In the genomic region with DNA sequence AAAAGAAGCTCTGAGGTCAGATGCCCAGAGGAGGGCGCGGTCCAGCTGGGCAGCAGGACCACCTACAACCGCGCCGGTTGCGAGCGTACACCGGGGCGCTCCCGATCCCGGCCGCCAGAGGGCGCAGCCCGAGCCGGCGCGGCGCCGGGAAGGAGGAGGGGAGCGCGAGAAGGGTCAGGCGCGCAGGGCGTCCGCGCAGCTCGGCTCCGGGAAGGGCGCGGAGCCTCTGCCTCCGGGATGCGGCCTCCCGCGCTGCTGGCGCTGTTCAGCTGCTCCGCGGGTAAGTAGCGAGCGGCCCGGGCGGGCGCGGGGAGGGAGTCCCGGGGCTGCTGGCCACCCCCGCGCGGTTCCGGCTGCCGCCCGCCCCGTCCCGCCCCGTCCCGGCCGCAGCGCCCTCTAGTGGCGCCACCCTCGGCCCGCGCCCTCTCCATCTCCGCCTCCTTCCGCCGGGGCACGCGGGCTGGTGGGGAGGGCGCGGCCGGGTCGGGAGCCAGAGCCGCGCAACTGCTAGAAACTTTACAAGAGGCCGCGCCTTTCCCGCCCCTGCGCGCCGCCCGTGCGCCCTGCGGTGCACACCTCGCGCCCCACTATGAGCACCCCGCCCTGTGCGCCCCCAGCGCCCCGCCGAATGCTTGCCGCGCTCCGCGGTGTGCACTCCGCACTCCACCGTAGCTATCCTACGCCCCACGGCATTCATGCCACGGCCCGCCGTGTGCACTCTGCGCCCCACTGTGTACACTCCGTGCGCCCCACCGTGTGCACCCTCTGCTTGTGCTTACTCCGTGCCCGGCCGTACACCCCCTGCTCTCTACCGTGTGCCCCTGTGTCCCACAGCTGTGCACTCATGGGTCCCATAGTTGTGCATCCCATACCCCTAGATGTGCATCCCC, we compare ENCODE assay signal across 8 mouse cellular contexts. TPM values are rescaled to one million over a fixed set of nuclear protein-coding genes. Genes with fewer than 3 reads are reported as not detected.
A peak's percentile ranks its signal among the peaks of the same experiment; 100 is the strongest.
DNase-seq lines count a peak whose midpoint lies in the region; ATAC-seq and TF ChIP-seq lines count a peak whose summit lies in the region.

A gene (plus strand): TSS at position 131 of the 890 bp plus-strand sequence.

- H3K36me3 ChIP-seq in C2C12 (ENCODE audit: control insufficient read depth, insufficient read depth), result no peaks in the 10 kb centered on the region
- H3K36me3 ChIP-seq in heart, embryonic 12.5 days, result no peaks in the 10 kb centered on the region
- no peaks in the 10 kb centered on the region for H3K36me3 ChIP-seq in kidney, postnatal 0 days (ENCODE audit: insufficient read depth, low read length)
- no peaks in the 10 kb centered on the region for H3K36me3 ChIP-seq in liver, embryonic 11.5 days (ENCODE audit: control insufficient read depth, insufficient read depth, low read length)
- no peaks in the 10 kb centered on the region for H3K36me3 ChIP-seq in myocyte (ENCODE audit: control insufficient read depth, insufficient read depth)

- no peaks in the 10 kb centered on the region for H3K27me3 ChIP-seq in C2C12 (ENCODE audit: control insufficient read depth, insufficient read depth, insufficient read length)
- H3K27me3 ChIP-seq in heart, embryonic 12.5 days (replicated peaks), result no peaks in the 10 kb centered on the region; the same call in 1 of the 2 replicates
- no peaks in the 10 kb centered on the region for H3K27me3 ChIP-seq in kidney, postnatal 0 days (ENCODE audit: insufficient read depth, low read length)
- H3K27me3 ChIP-seq in liver, embryonic 11.5 days (replicated peaks; ENCODE audit: control insufficient read depth, insufficient read depth, low read length), result no peaks in the 10 kb centered on the region; the same call in 1 of the 2 replicates
- no peaks in the 10 kb centered on the region for H3K27me3 ChIP-seq in myocyte (ENCODE audit: control insufficient read depth, insufficient read depth, insufficient read length)

- under 1% methylated on average over 101 of the region's 106 CpGs for WGBS in heart, embryonic 12.5 days
- 1% methylated on average over 64 of the region's 106 CpGs for WGBS in kidney, postnatal 0 days
- WGBS in liver, embryonic 11.5 days, result under 1% methylated on average over 99 of the region's 106 CpGs

- H3K27ac ChIP-seq in brown adipose tissue, adult 24 weeks (replicated peaks; ENCODE audit: low read depth, low read length), result peak within 1 kb of the TSS; percentile 94
- H3K27ac ChIP-seq in heart, embryonic 12.5 days (ENCODE audit: poor library complexity, severe bottlenecking), result peak within 1 kb of the TSS; percentile 68
- peak within 1 kb of the TSS; percentile 88 for H3K27ac ChIP-seq in kidney, postnatal 0 days
- peak within 1 kb of the TSS; percentile 79 for H3K27ac ChIP-seq in liver, embryonic 11.5 days (ENCODE audit: low read depth, low read length)

- ATAC-seq in erythroid progenitor cell, adult 5-6 weeks (replicated peaks; ENCODE audit: low FRiP score, poor library complexity, severe bottlenecking), result peak; percentile 95
- ATAC-seq in heart, embryonic 12.5 days (ENCODE audit: insufficient number of reproducible peaks, low FRiP score), result peak; percentile 98
- peak; percentile 93 for ATAC-seq in kidney, postnatal 0 days (replicated peaks; ENCODE audit: low FRiP score, low read depth)
- ATAC-seq in liver, embryonic 11.5 days (replicated peaks; ENCODE audit: low FRiP score), result peak; percentile 98

- H3K79me3 ChIP-seq in C2C12 (ENCODE audit: low read depth), result no peaks in the 10 kb centered on the region

- peaks cover 2% of the 10 kb centered on the region; the same call in 1 of the 2 replicates for H3K4me1 ChIP-seq in brown adipose tissue, adult 24 weeks (ENCODE audit: control insufficient read depth, insufficient read depth, insufficient read length, low read length)
- H3K4me1 ChIP-seq in heart, embryonic 12.5 days (replicated peaks), result peaks cover 9% of the 10 kb centered on the region
- H3K4me1 ChIP-seq in kidney, postnatal 0 days (replicated peaks; ENCODE audit: insufficient read depth, low read length), result peaks cover 11% of the 10 kb centered on the region
- peaks cover 9% of the 10 kb centered on the region for H3K4me1 ChIP-seq in liver, embryonic 11.5 days (replicated peaks; ENCODE audit: control insufficient read depth, insufficient read depth, low read length)

- peak; percentile 97 for TF ChIP-seq CTCF in C2C12 (IDR thresholded peaks at IDR 0.05; ENCODE audit: control insufficient read depth, insufficient read depth, insufficient read length)
- TF ChIP-seq CTCF in kidney, postnatal 0 days (IDR thresholded peaks at IDR 0.05; ENCODE audit: low read depth), result peak; percentile 82

- peak; percentile 84 for DNase-seq in kidney, postnatal 0 days (ENCODE audit: low spot score)
- DNase-seq in liver, embryonic 11.5 days (ENCODE audit: low spot score), result peak; percentile 88
- peak; percentile 88 to 97 for DNase-seq in spleen, postnatal 4 days (ENCODE audit: low spot score in 2 of 2)

- H3K4me2 ChIP-seq in heart, embryonic 12.5 days, result peak within 1 kb of the TSS; percentile 94
- peak within 1 kb of the TSS; percentile 91 for H3K4me2 ChIP-seq in kidney, postnatal 0 days (ENCODE audit: low read length)
- peak within 1 kb of the TSS; percentile 99 for H3K4me2 ChIP-seq in liver, embryonic 11.5 days
- H3K4me2 ChIP-seq in myocyte (ENCODE audit: low read depth), result peak within 1 kb of the TSS; percentile 72

- peak; percentile 68 for TF ChIP-seq POLR2A in myocyte (IDR thresholded peaks at IDR 0.05; ENCODE audit: insufficient read length, low read depth)

- no peaks in the 10 kb centered on the region for H3K9me3 ChIP-seq in heart, embryonic 12.5 days (replicated peaks)
- no peaks in the 10 kb centered on the region for H3K9me3 ChIP-seq in kidney, postnatal 0 days (replicated peaks; ENCODE audit: low read length)
- no peaks in the 10 kb centered on the region for H3K9me3 ChIP-seq in liver, embryonic 11.5 days (ENCODE audit: control insufficient read depth, low read length)

- H3K79me2 ChIP-seq in C2C12 (ENCODE audit: control insufficient read depth, insufficient read depth) (no peaks in the 10 kb centered on the region), myocyte (ENCODE audit: control insufficient read depth, insufficient read depth) (no peaks in the 10 kb centered on the region)

- H3K9ac ChIP-seq in heart, embryonic 12.5 days, result peak within 1 kb of the TSS; percentile 94
- H3K9ac ChIP-seq in kidney, postnatal 0 days (ENCODE audit: low read depth, low read length), result peak within 1 kb of the TSS; percentile 86
- H3K9ac ChIP-seq in liver, embryonic 11.5 days (ENCODE audit: low read depth, low read length), result peak within 1 kb of the TSS; percentile 79

- peak within 1 kb of the TSS; percentile 41 for H3K4me3 ChIP-seq in C2C12 (ENCODE audit: insufficient read depth, poor library complexity, severe bottlenecking)
- H3K4me3 ChIP-seq in brown adipose tissue, adult 24 weeks (ENCODE audit: insufficient read depth, low read depth, low read length), result peak within 1 kb of the TSS; percentile 99
- H3K4me3 ChIP-seq in heart, embryonic 12.5 days, result peak within 1 kb of the TSS; percentile 85
- peak within 1 kb of the TSS; percentile 80 for H3K4me3 ChIP-seq in kidney, postnatal 0 days (replicated peaks; ENCODE audit: low read depth, low read length)
- H3K4me3 ChIP-seq in liver, embryonic 11.5 days (ENCODE audit: low read depth, low read length), result peak within 1 kb of the TSS; percentile 83
- peak within 1 kb of the TSS; percentile 22 for H3K4me3 ChIP-seq in myocyte

- peak within 1 kb of the TSS; percentile 81 for H3ac ChIP-seq in C2C12 (ENCODE audit: control insufficient read depth, insufficient read length, low read depth)
- H3ac ChIP-seq in myocyte (ENCODE audit: control insufficient read depth, insufficient read length), result peak within 1 kb of the TSS; percentile 55

TF ChIP-seq in C2C12, 6 proteins besides CTCF, POLR2A, EP300 and RAD21:
- no peak for TF ChIP-seq MAX (IDR thresholded peaks at IDR 0.05)
- TF ChIP-seq CEBPB (IDR thresholded peaks at IDR 0.05; ENCODE audit: low read depth), result no peak
- TF ChIP-seq MYOG (IDR thresholded peaks at IDR 0.05; ENCODE audit: control insufficient read depth, extremely low read depth, insufficient read length), result no peak
- no peak for TF ChIP-seq FOSL1 (IDR thresholded peaks at IDR 0.05; ENCODE audit: insufficient read depth, low read length, poor library complexity, severe bottlenecking)
- TF ChIP-seq USF1 (IDR thresholded peaks at IDR 0.05; ENCODE audit: low read depth), result no peak
- TF ChIP-seq MYOD1 (IDR thresholded peaks at IDR 0.05; ENCODE audit: control insufficient read depth, insufficient read length, low read depth), result no peak

TF ChIP-seq in myocyte, 11 proteins besides CTCF, POLR2A, EP300 and RAD21:
- TF ChIP-seq POLR2AphosphoS2 (IDR thresholded peaks at IDR 0.05; ENCODE audit: insufficient read length, low read depth) (peak; percentile 56), MAX (IDR thresholded peaks at IDR 0.05; ENCODE audit: low read depth) (no peak), MYOD1 (IDR thresholded peaks at IDR 0.05; ENCODE audit: control insufficient read depth in 1 of 3, insufficient read length in 2 of 3, low read depth in 2 of 3) (peak in 1 of 3 experiments; percentile 20), SRF (IDR thresholded peaks at IDR 0.05; ENCODE audit: control insufficient read depth, insufficient read length, low read depth) (no peak), MYOG (IDR thresholded peaks at IDR 0.05; ENCODE audit: control insufficient read depth in 1 of 3, insufficient read depth in 1 of 3, insufficient read length in 2 of 3, low read depth in 2 of 3) (peak in 1 of 3 experiments; percentile 26)

RNA-seq across cellular contexts. Expression of the gene that starts here (rescaled TPM):
- polyA plus RNA-seq in C2C12 (2012; fragmentation: generic; extraction: Trizol), result 4.6 TPM
- 12.9 and 15.2 TPM in 2 replicates for polyA plus RNA-seq in brown adipose tissue, adult 24 weeks (2012; ENCODE audit: insufficient read depth, insufficient read length, missing spikeins)
- 4.0 and 11.7 TPM in 2 replicates for total RNA-seq in erythroid progenitor cell, adult 5-6 weeks (2015; ENCODE audit: low replicate concordance)
- 5.1 and 6.7 TPM in 2 replicates for total RNA-seq in erythroid progenitor cell, adult 5-6 weeks (2017; ENCODE audit: low replicate concordance)
- 12.0 and 13.9 TPM in 2 replicates for polyA plus RNA-seq in heart, embryonic 12.5 days (2016; fragmentation: Nextera tagmentation; extraction: Ambion mirVana)
- 15.4 and 16.3 TPM in 2 replicates for polyA plus RNA-seq in kidney, postnatal 0 days (2015; fragmentation: Nextera tagmentation; extraction: Ambion mirVana)
- polyA plus RNA-seq in liver, embryonic 11.5 days (2014; fragmentation: Nextera tagmentation; extraction: Ambion mirVana), result 13.2 and 13.4 TPM in 2 replicates
- polyA plus RNA-seq in myocyte (2012; fragmentation: generic; extraction: Trizol), result 4.6 TPM

Comparison
In these comparisons a context has a peak if more than half of its experiments do, and no peak if none do; other contexts are left out.
1. Peak in every context shown above with its lines: DNase-seq, ATAC-seq, H3K4me3 ChIP-seq and H3K27ac ChIP-seq.
2. H3K4me3 ChIP-seq: peak in every context shown above with its lines; median percentile 99 in brown adipose tissue, adult 24 weeks; 85 in heart, embryonic 12.5 days; 83 in liver, embryonic 11.5 days; 80 in kidney, postnatal 0 days; 41 in C2C12; 22 in myocyte.